Mouse (Mus musculus): ENCODE data around the gene Rps6.

DNA sequence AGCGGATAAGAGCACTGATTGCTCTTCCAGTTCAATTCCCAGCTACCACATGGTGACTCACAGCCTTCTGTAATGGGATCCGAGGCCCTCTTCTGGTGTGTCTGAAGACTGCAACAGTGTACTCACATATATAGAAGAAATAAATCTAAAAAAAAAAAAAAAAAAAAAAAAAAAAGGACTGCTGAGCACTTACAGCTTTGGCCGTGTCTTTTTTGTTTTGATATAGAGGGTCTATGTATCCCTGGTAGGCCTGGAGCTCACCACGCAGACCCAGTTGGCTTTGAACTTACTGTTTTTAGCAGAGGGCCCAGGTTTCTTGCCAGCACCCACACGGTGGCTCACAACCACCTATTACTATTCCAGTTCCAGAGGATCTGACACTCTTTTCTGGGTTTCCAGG is 6.9 kb upstream of the Rps6 start:
- TF ChIP-seq POLR2A (IDR thresholded peaks at IDR 0.05; ENCODE audit: control insufficient read depth in 1 of 2, insufficient read depth in 1 of 2, low read depth in 1 of 2, low read length in 2 of 2, poor library complexity in 1 of 2) (no peak), ZMIZ1 (IDR thresholded peaks at IDR 0.05; ENCODE audit: low read depth, low read length) (no peak), MAX (IDR thresholded peaks at IDR 0.05; ENCODE audit: low read length) (no peak), CTCF (IDR thresholded peaks at IDR 0.05 in 2 of 3, conservative IDR thresholded peaks at IDR 0.05 in 1 of 3; ENCODE audit: control insufficient read depth in 1 of 3, insufficient read depth in 1 of 3, low read depth in 2 of 3, low read length in 3 of 3, poor library complexity in 1 of 3, severe bottlenecking in 1 of 3) (no peak)

Measured in MEL (cell line).